Mouse (Mus musculus): ENCODE results near the gene D5Ertd579e.

D5Ertd579e gene

DNA sequence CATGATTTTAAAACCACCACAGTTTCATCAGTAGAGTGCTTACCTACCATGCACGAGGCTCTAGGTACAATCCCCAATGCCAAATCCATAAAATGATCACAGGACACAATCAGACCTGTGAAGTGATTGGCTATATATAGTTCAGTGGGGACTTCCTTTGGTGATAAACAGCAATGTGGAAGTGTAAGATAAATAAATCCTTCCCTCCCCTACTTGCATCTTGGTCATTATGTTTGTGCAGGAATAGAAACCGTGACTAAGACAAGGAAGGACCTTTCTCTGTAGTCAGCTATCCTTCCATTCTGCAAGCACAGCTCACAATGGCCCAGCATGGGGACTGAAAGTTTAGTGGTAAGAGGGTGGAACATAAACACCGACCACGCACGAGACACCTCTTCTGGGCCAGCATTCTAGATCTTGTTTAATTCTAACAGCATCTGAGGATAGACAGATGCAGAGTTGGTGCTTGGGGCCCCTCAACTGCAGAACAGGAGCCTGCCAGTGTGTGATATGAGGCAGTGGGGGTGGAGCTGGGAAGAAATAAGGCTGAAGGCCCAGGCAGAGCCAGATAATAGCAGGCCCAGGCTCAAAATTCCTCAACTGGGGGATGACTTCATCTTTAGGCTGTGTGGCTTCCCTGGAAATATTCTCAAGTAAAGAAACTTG lies 25.0 kb upstream of the D5Ertd579e start:
- DNase-seq (ENCODE audit: low spot score) = no peak

DNA sequence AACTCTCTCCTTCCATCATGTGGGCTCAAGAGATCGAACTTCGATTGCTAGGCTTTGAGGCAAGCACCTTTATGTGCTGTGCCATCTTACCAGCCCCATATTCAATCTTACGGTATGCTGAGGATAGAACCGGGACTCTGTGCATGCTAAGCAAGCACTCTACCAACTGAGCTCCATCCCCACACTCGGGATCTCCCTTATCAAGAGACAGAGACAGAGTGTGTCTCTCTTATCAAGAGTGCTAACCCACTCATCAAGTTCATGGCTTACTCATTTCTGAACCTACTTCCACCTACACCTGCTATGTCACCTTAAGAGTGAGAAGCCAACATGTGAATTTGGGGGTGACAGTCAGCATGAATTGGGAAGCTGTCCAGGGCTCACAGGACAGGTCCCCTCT lies 24.4 kb upstream of the D5Ertd579e start:
- DNase-seq (ENCODE audit: low spot score) = no peak

DNA sequence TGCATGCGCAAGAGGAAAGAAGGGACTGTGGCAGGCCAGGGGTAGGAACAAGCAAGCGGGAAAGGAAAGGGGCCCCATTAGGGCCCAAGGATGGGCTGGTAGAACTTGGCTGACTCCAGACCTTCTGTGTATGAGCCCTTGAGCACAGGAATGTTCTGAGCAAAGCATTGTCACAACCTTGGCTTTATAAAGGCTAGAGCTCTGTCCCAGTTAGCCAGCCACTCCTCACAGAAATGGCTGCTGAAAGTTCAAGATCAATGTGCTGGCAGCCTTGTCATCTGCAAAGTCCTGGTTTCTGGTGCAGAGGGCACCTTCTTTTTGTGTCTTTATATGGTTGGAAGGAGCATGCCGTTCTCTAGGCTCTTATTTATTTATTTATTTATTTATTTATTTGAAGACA lies 23.8 kb upstream of the D5Ertd579e start:
- DNase-seq (ENCODE audit: low spot score) = peak; percentile 61

DNA sequence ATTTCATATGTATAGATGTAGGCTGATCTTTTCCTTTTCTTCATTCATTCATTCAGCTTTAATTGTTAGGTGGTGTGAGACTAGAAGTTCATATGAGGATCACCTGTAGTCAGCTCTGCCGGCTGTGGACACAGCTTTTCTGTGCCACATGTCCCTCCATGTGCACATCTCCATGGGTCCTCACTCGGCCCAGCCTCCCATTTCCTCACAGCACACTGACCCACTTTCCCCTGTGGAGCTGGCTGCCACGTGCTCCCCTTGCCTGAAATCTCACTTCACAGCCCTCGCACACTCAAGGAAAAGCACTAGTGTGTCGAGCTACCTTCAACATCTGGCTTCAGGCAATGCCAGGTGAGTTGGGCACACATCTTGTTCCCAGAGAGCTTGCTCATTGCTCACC lies 23.3 kb upstream of the D5Ertd579e start:
- no peak for DNase-seq (ENCODE audit: low spot score)

DNA sequence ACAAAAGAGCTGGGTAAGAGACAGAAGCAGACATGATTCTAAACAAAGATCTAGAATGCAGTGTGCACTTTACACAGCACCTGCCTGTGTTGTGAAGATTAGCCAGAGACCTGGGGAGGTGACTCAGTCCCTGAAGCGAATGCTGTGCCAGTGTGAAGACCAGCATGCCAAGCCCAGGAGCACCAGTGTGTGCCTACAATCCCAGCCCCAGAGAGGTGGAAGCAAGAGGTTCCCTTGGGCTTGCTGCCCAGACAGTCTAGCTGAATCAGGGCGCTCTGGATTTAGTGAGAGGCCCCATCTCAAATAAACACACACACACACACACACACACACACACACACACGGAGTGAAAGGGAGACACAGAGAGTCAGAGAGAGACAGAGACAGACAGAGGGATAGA lies 22.1 kb upstream of the D5Ertd579e start:
- DNase-seq (ENCODE audit: low spot score) = peak; percentile 14

DNA sequence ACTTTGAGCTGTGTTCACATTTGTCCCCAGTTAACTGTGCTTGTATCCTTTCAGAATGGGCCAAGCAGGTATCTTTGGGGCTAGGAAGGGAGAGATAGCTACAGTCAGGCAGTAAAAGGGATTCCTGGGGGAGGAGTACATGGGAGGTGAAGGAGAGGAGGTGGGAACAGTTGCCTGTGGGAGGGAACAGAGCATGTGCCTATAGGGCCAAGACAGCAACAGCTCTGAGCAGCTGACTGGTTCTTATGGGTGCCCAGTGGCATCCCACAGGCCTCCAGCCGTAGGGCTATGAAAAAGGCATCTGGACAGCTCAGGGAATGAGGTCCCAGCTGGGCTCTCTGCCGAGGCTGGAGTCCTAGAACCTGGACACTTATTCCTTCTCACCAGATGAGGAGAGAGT lies 21.0 kb upstream of the D5Ertd579e start:
- DNase-seq (ENCODE audit: low spot score) = no peak

DNA sequence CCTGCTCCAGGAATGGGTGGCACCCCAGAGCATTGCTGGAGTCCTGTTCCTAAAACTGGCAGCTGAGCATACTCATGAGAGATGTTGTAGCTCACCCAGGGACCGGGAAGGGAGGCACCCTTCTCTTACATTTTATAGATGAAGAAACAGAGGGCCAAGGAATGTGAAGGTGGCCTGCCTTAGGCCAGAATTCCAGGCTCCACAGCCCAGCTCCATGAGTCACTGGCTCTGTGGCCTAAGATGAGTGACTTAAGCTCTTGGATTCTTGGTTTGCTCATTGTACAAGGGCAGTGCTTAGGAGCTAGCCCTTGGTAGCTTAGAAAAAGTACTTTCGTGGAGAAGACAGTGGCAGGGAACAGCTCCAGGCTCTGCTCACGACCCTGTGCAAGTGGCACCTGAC lies 19.0 kb upstream of the D5Ertd579e start:
- no peak for DNase-seq (ENCODE audit: low spot score)

DNA sequence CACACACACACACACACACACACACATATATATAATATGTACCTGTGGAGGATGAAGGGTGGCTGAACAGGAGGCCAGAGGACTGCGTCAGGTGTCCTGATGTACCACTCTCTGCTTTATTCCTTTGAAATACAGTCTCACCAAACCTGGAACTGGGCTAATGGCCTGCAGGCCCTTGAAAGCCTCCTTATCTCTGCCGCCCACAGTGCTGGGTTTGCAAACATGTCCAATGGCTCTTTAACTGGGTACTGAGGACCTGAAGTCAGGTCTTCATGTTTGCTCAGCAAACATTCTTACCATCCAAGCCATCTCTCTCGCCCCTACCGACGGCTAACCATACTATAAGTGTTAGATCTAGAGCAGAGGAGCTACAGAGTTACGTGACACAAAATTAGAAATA lies 17.9 kb upstream of the D5Ertd579e start:
- DNase-seq (ENCODE audit: low spot score) = no peak

DNA sequence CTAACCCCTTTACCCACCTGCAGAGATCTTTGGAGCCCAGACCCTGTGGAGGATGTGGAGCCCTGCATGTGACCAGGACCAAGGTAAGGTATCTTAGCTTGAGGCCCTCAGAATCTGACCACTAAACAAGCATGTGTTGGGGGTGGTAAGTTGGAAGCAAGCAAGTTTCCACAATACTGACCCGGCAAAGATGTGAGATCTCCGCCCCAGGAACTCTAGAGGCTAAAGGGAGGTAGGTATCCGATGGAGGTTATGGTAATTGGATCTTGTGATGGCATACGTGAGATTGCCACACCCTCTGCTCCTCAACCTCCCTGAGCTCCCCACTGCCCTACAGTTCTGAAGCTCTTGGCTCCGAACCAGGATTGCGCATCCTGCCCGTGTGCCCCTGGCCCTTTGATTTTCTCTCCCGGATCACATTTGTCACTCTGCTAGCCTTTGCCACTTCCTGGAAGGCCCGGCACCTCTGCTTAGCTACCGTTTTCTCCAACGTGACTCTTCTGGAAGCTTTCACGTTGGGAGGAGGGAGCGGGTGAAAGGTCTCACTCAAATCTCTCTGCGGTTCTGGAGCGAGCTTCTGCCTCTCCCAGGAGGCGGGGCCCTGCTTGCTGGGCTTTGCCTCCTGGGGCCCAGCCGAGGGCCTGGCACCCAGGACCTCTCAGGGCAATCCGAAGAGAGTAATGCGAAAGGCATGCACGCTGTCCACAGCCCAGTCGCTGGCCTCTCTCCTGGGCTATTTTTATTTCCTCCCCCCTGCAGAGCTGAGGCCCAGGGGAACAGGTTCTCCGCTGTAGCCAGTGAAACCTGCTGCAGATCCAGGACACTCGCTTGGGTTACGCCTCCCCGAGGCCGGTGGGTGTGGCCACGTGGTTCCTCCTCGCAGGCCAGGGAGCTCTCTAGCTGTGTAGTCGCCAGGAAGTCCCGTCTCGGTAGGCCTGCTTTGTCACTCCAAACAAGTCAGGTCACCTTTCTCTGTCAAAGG lies 17.0 kb upstream of the D5Ertd579e start:
- DNase-seq (ENCODE audit: low spot score) = peak; percentile 92

DNA sequence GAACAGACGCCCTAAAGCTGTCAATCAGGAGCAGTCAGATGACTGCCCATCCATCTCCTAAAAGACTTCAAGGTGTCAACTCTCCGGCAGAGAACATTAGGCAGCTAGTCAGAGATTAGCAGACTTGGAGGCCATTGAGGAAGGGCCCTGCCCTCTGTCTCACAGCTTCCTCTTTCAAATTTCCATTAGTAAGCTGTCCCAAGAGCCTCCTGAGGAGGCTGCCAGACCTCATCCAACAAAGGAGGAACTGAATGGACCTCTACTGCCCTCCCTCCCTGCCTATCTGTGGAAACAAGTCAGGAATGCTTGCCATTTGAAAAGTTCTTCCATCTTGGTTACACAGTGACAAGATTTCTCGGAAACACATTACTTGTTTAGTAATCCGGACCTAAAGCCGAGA lies 16.0 kb upstream of the D5Ertd579e start:
- no peak for DNase-seq (ENCODE audit: low spot score)

DNA sequence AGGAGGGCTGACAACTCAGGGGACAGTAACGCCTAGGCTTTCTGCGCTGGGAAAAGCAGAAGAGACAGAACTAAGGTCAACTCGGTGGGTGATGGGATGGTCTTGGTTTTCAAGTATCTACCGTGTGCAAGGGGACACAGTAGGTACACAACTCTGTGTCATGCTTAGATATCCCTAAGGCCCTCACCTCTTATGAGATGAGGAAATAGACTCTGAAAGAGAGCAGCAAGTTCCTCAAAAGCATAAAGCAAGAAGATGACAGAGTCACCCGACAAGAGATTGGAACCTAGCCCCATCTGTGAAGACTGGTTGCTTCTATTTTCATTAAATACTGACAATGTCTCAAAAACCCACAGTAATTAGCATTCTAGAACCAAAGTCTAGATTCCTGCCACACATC lies 10.0 kb upstream of the D5Ertd579e start:
- no peak for DNase-seq (ENCODE audit: low spot score)

DNA sequence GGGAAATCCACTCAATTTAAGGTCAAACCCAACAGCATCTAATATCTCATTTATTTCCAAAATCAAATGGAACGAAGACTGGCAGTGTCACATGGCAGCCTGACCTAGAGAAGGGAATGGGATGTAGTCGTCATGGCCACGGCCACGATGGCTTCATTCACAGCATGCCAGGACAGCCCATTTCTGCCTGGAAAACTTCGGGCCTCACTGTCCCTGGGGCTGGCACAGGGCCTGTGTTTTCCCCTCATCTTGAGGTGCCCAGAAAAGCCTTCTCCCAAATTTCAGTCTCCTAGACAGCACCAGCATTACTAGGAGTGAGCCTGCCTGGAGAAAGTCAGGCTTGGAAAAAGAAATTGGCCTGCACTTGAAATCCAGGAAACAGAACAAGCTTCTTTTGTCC lies 9.6 kb upstream of the D5Ertd579e start:
- no peak for DNase-seq (ENCODE audit: low spot score)

DNA sequence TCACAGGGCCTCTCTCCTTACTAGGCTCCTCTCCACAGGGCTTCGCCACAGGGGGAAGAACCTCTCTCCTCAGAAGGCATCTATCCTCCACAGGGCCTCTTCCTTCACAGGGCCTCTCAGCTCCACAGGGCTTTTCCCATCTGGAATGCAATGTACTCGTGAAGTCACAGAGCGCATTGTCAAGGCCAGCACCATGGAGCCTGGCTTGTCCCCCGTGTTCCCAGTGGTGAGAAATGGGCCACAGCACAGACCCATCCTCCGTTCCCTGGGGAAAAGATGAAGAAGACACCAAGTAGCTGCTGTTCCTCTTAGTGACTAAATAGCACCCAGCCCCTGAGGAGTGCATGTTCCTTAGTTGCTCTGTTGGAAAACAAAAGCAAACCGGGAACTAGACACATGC lies 8.9 kb upstream of the D5Ertd579e start:
- DNase-seq (ENCODE audit: low spot score) = no peak

DNA sequence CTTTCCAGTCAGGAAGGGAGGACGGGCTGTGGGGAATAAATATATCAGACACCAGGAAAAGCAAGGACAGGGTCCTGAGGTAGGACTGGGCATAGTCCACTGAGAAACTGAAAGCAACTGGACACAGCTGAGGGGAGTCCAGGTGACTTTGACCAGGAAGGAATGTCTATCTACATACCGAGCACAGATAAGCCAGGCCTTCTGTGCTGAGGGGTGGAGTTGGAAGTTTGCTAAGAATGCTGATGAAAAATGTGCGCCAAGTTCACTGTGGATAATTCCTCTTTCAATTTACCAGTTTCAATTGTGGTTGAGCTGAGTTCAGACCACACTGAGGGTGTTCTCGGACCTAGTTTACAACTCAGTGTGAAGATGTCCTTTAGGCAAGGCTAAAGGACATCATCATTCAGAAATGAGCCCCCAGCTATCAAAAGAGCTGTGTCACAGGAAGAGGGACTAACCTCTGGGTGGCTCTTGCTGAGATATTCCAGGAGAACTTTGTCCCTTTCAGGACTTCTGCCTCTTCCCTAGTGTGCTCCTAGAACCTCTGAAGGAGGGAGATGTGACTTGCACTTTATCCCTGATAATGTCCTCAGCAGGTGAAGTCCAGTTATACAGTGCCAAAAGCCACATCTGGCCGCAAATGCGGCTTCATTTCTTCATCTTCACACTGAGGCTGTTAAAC lies 5.3 kb upstream of the D5Ertd579e start:
- DNase-seq (ENCODE audit: low spot score) = no peak

DNA sequence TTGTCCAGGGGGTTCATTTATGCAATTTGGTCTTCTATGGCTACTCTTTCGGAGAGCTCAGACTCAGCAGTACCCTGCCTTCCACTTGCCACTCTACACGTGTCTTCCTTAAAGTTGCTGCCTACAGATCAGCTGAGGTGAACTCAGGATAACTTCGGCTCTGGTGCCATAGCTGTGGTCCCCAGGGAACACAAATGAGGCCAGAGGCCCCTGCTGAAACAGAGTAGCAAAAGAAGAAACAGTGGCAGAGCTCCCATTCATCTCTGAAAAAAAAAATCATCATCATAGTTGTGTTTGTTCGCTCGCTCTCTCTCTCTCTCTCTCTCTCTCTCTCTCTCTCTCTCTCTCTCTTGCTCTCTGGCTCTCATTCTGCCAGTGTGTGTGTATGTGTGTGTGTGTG lies 2.9 kb upstream of the D5Ertd579e start:
- peak; percentile 89 for DNase-seq (ENCODE audit: low spot score)

DNA sequence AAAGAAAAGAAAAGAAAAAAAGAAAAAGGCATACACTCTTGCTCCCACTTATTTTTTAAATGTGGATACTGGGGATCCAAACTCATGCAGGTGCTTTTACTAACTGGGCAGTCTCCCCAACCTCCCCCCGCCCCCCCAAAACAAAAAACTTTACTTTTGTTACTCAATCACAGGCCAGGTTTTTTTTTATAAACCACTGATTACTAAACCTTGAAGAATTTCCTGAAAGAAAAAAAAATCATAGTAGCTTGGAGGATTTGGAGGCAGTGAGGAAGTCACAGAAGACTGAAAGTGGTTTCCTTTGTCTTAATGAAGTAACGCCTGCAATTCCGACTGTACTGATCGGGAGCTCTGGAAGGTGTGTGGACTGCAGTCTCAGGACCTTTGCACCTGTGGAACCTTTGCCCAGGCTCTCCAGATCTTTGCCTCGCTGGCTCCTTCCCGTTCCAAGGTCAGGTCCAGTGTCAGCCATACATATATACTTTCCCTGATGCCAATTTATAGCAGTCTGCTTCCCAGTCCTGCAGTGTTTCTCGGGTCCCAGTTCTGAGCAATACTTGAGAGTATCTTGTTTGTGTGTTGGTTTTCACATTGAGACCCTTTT lies 2.3 kb upstream of the D5Ertd579e start:
- peak; percentile 42 for DNase-seq (ENCODE audit: low spot score)

DNA sequence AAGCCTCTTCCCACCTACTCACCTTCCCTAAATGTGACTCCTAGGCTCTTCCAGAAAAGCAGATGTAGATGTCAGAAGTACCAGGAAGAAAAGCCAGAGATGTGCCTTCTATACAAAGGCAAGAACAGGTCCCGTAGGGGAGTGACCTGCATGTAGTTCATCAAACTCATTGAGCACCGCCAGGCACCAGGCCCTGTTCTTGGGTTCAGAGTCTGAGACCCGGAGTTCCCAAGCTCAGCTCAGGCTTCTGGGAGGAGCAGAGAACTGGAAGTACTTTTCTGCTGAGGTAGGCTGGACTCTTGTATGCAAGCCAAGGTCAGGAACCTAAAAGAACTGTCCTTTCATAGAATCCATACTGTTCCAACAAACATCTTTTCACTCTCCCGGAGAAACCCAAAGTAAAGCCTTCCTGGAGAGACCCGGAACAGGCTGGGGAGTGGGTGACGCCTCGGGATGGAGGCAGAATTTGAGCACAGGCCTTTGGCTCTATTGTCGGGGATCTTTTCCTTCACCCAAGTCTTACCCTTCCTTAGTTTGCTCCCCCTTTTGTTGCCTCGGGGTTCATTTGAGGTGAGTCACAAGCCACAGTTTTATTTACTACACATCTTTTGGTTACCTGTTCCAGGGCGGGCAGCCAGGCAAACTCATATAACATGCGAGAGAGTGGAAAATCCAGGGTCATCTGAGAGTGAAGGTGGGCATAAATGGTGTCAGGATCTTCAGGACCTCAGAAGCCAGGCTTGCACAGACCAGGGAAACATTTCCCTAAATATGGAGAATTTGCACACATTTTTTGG lies 878 bp upstream of the D5Ertd579e start:
- peak; percentile 54 for DNase-seq (ENCODE audit: low spot score)

DNA sequence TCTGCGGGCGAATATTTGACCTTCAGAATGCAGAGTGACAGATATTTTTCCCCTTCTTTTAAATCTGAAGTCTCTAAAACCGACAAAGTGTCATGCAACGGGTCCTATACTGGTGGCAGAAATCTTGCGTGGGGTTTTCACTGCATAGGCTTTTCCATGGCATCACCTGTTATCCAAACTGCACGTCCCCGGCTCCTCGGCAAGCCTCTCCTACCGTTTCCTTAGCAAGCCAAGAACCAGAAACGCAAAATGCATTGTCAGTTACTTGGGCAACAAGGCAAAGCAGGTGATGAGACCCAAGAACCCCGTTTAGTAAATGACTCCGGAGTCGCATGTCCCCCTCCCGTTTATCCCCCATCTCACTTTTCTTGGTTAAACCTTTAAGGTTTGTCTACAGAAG lies 819 bp downstream of the D5Ertd579e start:
- peak; percentile 52 for DNase-seq (ENCODE audit: low spot score)

DNA sequence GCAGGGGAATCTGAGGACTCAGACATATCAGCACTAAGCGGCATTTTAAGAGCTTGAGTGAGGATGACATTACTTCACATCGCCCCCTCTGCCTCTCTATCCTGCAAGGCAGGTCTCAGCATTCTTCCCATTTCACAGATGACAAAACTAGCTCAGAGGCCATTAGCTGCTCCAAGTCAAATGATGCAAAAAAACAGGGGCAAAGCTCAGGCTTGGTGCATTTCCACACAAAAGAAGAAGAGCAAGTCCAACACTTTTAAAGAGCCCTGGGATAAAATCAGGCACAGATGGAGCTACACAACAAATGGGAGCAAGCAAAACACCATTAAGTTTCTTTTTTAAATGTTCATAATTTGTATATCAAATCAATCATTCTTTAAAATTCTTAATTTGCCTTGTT lies 2.2 kb downstream of the D5Ertd579e start:
- DNase-seq (ENCODE audit: low spot score) = peak; percentile 79

DNA sequence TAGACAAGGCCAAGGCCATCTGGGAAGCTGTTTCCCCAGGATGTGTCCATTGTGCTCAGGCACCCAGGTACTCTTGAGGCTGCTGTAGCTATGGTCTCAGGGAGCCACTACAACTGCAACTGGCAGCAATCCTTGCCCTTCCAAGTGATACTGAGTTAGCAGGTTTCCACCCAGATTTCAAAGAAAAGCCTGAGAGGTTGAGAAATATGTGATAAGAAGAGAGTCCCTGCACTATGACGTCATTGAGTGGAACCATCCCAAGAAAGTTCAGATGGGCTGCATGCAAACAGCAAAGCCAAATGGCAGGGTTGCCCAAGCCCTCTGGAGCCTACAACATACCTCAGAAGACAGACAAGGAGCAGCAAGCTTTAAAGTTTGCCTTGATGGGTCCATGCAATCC lies 4.4 kb downstream of the D5Ertd579e start:
- no peak for DNase-seq (ENCODE audit: low spot score)

DNA sequence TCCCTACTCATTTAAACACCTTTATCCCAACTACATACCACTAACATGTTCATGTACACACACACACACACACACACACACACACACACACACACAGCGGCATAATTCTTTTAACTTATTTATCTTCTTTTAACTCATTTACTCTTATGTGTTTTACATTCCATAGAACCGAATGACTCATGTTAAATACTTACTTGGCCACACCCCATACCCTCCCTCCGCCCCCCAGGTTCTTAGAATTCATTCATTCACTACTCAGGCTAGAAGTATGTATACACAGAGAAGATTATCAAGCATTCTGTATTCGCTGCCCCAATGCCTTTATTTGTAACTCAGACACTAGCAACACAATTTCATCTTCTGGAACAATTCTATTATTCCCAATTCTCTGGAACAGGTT lies 10.7 kb downstream of the D5Ertd579e start:
- DNase-seq (ENCODE audit: low spot score) = no peak

DNA sequence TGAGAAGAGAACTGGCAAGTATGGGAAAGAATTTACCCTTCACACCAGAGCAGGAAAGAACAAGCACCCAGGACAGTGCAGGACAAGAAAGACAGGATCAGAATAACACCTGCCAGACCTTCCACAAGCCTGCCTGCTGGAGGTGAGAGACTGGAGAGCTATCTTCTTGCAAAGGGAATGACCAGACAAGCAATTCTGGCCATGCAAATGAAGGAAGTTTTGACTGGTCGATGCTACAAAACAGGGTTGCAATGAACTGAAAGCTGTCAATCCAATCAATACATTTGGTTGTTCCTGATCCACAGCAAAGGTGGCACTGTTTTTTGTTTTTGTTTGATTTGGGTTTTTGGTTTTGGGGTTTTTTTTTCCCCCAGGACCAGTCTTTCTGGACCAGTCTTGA lies 12.2 kb downstream of the D5Ertd579e start:
- DNase-seq (ENCODE audit: low spot score) = no peak

Measured in adipocyte (in vitro differentiated cells).